Mouse (Mus musculus) left cerebral cortex, postnatal 14 days (tissue): ENCODE measurements at regions not wholly inside any gene's neighbourhood (a gene's known extent, or its start where the extent isn't known, plus 50 kb on each side); places are given as distances from the start of the nearest gene placed in this dataset.

Experiments
- DNase-seq, 2 experiments: peaks; one replicate each; pipeline ENCODE4 v3.0.0; 2021 to 2022; ENCODE audit warnings: low spot score in 2 of 2, mixed read lengths in 1 of 2
- intact Hi-C: fragments of 180-260 bp; cut with DNase I; formaldehyde crosslinking; loops from one replicate; pipeline ENCODE4 v1.15.1; 2025

DNA sequence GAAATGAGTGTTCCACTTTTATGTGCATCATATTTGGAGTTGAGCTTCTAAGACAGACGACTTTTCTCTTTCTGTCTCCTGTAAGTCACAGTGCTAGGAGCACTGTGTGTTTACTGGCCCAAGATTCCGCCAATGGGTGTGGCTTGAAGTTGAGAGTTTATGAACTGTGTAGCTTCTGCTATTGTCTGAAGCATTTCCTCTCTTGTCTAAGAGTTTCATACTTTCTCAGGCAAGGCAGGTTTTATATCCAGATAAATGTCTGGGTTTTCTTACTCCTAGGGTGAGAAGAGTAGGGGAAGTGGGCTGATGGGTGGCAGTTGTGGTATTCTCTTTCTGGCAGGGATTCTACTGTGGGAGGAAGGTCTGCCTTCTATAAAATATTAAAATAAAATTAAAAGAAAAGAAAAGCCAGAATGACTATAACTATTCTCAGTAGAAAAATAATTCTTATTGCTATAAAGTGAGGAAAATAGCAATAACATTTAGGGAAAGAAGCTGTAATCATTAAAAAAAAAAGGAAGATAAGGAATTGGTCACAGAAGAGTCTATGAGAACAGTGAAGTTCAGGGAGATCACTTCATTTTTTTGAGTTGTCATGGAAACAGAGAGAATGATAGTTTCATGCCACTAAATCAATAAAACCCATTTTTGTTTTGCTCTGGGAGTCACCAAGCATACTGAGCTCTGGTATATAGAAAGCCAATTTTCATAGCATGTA, 147.9 kb upstream of the Cdkn2b start:
- DNase-seq, result no peak
- intact Hi-C loops, result no loop called here

DNA sequence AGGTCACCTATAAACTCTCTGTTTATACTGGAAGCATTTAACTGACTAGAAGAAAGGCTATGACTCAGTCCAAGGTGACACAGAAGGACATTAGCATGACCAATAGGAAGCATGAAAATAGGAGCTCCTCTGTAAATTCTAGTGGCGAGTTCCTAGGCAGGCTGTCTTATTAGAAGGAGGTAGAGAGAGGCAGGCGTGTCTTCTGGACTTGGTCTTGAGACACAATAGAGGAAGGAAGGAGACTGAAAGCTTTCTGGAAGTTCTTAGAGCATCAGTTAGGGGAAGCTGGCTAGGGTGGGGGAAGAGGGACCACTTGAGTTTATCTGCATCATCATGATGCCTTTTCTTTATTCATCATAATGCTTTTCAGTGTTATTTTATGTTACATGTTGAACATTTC, 147.0 kb upstream of the Cdkn2b start:
- intact Hi-C loops, result no loop called here
- no peak for DNase-seq

DNA sequence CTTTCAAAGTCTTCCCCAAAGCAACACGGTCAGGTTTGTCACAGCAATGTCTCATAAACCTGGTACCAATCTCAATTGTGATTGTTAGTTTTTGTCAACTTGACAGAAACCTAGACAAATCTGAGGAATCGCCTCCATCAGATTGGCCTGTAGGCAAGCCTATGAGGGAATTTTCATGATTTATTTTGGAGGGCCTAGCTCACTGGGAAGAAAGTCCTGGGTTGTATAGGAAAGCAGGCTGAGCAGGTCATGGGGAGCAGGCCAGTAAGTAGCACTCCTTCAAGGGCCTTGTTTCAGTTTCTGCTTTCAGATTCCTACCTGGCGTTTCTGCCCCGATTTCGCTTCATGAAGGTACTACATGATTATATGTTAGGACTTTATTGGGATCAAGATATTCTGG, 144.1 kb upstream of the Cdkn2b start:
- no peak for DNase-seq
- intact Hi-C loops, result no loop called here

DNA sequence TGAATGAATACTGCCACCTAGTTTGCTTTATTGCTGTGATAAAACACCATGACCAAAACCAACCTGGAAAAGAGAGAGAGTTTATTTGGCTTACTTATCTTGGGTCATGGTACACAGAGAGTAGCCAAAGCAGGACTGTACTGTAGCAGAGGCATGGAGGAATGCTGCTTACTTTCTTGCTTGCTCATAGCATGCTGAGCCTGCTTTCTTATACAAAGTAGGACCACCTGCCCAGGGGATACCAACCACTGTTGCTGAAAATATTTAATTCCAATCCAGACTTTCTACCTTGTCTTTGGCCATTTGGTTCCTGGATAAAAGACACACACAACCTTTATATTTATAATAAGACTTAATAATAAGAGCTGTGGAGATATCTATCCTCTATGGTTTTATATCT, 142.2 kb upstream of the Cdkn2b start:
- intact Hi-C loops, result no loop called here
- no peak for DNase-seq

DNA sequence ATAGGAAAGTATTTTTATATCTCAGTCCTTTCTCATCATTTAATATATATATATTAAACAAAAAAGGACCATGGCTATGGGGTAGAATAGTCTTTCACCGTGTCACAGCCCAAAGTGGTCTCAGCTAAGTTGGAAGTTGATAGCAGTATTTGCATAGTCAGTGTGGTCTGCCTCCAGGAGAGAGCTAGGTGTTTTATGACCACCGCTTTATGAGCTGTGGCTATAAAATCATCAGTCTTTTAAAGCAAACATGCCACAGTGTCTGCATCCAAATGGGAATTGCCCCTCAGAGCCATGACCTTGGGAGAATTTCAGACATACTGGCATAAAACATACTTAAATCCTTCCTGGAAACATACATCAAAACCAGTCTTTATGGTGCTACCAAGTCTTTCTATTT, 140.9 kb upstream of the Cdkn2b start:
- DNase-seq, result no peak
- intact Hi-C loops, result no loop called here

DNA sequence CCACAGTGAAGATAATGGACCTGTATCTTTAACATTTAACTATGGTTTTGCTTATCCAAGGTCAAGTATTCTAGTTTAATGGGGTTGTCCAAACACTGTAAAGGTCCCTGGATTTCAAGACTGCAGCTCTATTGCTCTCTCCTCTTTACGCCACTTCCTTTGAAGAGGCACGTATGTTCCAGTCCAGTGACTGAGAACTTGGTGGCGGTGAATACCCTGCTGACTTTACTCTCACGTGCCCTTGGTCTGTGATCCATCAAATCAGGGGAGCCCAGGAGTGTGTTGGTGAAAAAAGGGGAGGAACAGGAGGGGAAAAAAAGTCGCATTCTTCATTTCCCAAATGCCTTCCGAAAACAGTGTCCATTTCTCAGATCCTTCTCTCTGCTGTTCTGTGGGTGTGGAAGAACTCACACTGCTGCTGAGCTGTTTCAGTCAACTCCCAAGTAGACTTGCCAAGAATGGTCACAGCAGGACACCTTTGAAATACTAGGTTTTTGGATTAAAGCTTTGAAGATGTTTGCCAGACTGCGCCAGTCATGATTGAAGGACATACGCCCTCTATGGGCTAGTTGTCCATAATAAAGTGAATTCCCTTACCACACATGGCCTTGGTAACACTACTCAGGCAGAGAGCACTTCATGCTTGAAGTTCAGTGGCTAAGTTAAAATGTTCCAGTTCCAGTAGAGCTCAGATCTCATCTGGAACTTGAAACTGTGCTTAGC, 136.1 kb upstream of the Cdkn2b start:
- intact Hi-C loops, result no loop called here
- peak in 1 of 2 experiments; percentile 16 for DNase-seq

DNA sequence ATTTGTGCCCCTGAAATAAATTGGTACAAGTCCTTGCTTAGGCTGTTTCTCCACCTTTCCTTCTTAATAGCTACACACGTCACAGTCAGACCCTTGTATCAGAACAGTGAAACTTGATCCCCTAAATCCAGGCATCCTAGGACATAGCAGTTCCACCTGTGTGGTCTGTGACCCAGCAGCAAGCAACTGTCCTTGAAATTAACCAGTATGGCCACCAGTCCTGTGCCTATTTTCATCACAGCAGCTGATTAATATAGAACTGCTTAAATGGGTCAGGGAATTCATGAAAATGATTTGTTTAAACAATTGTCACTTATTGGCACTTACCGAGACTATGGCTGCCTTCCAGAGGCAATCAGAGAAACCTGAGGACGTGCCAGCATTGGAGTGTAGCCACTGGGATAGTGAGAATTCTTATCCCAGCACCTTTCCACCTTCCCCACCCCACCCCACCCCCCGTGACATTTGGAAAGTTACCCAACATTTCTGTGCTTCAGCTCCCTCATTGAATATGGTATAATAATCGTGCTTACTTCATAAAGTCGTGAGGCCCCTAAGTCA, 135.4 kb upstream of the Cdkn2b start:
- intact Hi-C loops, result no loop called here
- DNase-seq, result no peak

DNA sequence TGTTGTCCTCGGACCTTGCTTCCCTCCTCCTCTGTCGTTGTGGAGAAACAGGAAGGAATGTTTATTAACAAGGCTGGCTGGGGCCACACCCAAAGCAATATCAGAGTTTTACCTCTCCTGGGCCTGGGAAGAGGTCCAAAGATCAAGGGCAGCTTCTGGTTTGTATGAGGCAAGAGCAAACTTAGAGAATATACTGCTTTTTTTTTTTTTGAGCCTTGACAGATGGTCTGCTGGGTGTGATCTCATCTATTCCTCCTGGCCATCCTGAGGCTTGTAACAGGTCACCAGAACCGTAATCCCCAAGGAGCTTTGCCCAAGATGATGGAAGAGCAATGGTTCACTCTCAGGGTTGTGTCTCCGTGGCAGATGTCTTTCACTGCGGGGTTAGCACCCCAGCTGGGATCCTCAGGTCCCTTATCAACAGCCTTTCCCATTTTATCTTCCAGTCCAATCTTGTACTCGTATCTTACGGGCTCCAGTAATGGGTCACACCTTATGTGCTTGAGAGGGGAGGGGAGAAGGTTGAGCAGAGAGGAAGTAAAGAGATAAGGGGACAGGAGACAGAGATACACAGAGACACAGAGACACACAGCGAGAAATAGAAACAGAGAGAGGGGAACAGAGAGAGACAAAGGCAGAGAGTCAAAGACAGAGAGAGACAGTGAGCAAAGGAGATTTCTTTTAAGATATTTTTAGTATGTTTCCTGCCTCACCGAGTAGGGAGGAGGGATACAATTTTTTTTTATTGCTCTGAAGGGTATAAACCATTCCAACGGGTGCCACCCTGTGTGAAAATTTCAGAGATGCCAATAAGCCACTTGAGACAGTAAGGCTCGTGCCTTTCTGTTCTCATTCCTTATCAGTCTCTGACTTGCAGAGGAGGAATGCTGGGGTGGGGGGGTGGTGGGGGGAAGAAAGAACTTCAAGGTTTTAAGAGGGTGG, 134.6 kb upstream of the Cdkn2b start:
- intact Hi-C loops, result no loop called here
- no peak for DNase-seq

DNA sequence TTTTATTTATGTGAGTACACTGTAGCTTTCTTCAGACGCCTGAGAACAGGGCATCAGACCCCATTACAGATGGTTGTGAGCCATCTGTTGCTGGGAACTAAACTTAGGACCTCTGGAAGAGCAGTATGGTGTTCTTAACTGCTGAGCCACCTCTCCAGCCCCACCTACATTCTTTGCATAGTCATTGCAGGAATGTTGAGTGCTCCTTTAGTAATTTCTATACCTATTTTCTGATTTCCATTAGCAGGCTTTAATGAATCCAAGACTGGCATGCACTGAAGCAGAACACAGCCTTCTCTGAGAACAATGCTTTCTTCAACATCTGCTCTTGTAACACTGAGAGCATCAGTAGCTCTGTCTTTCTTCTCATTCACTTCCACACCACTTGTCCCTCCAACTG, 131.7 kb upstream of the Cdkn2b start:
- no peak for DNase-seq
- intact Hi-C loops, result no loop called here

DNA sequence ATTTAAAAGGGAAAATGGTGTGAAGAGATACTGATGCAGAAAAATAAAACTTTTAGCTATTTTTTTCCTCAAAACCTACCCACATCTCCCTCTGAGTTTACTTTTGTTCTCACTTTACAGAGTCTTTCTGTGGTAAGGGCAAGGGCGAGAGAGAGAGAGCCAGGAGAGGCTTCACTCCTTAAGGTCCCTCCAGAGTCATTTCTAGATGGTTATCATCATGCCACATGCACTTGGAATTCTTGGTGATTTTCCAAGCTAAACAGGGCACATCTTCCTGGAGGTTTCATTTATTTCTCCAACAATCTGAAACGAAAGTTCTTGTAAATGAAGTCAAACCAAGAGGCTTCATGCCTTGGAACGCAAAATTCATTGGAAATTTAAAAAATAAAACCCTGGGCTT, 130.0 kb upstream of the Cdkn2b start:
- intact Hi-C loops, result no loop called here
- no peak for DNase-seq

DNA sequence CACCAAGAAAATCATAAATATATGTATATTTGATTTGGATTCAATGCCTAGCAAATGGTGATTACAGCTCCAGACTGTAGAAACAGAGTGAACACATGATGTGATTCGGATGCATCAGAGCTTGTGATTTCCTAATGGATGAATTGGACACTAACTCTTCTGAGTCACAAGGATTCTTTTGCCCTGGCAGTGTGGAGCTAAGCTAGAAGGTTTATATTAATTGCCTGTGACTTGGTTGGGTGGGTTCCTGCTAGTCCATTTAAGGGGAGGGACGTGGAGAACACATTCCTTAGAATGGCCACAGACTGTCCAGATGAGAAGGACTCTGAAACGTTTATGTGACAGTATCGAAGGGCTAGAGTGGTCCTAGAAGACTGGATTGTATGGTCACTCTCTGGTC, 129.5 kb upstream of the Cdkn2b start:
- intact Hi-C loops, result no loop called here
- DNase-seq, result no peak

DNA sequence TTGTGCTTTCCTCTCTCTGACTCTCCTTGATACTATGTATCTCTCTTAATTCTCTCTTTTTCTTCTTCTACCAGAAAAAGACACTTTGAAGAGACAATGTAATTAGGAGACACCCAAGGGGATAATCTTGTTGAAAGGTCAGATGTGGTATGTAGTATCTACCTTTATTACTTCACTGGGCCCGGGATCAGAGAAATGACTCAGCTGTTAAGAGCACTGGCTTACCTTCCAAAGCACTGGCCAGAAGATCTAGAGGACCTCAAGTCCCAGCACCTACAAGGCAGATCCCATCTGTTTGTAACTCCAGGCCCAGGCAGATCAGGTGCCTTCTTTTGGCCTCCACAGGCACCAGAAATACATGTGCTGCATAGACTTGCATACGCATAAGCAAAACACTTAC, 127.8 kb upstream of the Cdkn2b start:
- intact Hi-C loops, result no loop called here
- DNase-seq, result no peak

DNA sequence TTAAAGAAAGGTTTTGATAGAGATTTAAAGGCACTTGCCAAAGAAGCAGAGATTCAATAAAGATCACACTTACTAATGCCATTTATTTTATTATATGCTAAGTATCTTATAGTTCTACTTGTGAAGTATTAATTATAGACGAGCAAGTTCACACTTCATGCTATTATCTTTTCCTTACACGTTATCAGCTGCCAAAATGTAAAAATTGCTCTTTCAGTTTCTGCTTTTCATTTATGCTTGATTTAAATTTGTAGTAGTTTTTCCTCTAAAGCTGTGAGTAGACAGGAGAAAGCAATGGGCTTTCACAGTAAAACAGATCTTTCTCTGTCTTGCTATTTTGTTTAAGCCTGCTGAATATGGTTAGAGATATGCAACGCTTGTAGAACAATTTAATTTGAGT, 125.9 kb upstream of the Cdkn2b start:
- intact Hi-C loops, result no loop called here
- DNase-seq, result no peak

DNA sequence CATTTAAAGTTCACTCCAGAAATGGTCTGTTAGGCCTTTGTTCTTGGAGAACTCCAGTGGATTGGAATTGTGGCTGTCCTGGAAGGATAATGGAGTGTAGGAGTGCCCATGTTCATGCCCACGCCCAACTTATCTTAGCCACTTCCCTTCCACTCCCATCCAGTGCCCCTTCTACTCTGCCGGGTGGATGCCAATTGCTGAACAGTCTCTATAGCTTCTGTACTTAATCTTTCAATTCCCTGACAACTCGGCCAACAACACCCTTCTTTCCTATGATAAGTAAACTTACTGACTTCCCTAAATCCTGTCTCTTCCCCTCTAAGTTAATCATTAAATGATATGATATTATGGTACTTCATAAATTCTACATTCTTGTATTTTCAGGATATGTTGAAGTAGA, 123.3 kb upstream of the Cdkn2b start:
- no peak for DNase-seq
- intact Hi-C loops, result no loop called here

DNA sequence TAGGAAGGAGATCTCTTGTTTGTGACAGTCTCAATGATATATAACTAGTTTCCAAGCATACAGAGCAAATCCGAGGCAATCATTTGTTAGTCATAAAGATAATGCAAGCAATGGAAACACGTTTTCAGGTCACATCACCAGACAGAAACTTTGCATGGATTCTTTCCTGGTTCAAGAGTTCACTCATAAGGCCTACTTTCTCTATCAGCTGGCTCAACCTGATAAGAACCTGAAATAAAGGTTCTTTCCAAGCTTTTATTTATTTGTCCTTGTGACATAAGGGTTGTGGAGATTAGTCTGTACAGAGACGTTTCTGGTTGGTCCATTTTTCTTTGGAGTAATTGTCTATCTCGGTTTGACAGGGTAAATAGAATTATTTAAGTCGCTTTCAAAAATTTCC, 122.7 kb upstream of the Cdkn2b start:
- DNase-seq, result no peak
- intact Hi-C loops, result no loop called here

DNA sequence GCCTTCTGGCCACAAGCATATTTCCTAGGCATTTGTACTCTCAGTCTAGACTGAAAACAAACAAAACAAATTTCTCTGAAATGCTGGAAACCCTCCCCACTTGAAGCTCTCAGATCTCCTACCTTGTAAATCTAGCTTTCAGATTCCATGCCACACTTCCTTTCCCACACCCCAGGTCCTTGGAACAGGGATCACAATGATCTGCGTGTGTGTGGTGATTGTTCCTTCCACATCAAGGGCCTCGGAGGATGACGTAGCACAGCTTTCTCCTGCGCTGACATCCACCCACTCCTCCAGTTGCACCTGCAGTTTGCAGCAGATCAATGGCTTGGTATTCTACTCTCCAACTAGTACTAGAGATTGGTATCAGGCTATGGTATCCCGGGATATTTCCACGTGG, 120.7 kb upstream of the Cdkn2b start:
- intact Hi-C loops, result no loop called here
- DNase-seq, result no peak

DNA sequence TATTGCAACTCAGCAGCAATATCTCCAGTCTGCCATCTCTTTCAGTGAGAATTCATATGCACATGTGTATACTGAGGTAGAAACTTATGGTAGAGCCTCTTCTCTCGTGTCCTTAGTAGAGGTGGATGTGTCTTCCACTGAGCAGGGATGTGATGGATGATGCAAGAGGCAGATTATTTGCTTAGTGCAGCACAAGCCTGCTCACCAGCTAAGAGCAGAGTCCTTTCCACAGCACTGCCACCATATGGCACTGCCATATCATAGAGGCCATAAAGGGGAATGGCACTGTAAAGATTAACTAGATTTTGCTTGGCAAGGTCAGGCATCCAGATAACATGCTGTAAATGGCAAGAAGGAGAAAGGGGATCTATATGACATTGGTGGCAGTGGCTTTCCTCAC, 117.6 kb upstream of the Cdkn2b start:
- intact Hi-C loops, result no loop called here
- DNase-seq, result no peak

DNA sequence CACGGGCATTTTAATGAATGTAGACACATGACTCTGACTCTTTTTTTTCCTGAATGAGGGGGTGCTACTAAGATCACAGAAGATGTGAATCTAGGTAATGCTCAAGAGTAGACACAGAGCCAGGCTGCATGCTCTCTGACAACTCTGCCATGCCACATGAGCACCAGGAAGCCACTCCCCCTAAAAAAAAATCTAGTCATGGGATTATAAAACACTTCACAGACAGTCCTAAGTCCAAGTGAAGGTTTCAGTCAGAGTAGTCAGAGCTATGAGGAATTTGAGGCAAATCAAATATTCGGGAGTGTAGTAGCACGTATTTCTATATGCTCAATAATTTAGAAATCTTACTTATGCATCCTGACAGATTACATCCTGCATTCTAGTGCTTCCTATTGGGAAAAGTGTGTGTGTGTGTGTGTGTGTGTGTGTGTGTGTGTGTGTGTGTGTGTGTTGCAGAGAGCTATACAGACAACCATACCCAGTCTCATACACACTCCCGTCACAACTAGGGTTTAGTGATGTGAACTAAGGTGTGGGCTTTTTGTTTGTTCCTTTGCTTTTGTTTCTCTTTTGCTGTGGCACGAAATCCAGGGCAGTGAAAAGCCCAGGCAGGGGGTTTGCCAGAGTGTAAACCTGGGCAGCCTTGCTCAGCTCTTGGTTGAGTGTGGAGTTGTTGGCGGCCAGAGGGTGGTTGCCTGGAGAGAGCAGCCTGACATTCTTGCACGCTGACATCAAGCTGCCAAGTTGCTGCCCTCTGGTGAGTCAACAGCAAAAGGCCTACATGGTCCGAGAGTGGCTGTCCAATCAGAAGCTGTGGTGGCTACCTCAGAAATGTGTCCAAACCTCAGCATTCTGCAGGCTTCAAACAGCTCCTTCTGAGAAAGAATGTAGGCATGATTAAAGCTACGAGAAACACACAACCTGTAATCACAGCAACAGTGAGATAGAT, 116.8 kb upstream of the Cdkn2b start:
- intact Hi-C loops, result no loop called here

DNA sequence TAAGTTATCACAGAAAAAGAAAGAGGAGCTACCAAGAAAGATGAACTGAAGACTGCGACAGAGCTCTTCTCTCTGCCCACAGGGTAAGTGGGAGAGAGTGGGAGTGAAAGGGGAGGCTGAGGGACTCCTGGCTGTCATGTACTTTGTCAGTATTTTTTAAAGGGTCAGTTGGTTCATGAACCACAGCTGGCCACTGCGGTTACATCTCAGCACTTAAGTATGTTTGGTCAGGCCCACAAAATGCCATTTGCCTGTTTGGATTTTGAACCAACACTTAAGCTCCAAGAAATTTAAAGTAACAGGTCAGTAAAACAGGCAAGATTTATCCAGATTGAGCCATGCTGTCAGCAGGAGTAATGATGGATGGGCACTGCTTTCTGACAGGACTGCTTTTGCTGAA, 115.1 kb upstream of the Cdkn2b start:
- intact Hi-C loops, result no loop called here
- no peak for DNase-seq

More for the DNA sequence above, 116.8 kb upstream of the Cdkn2b start:
- peak; percentile 10 to 59 for DNase-seq
